Comparison of ENCODE assay signal across 9 mouse cellular contexts in the genomic region with DNA sequence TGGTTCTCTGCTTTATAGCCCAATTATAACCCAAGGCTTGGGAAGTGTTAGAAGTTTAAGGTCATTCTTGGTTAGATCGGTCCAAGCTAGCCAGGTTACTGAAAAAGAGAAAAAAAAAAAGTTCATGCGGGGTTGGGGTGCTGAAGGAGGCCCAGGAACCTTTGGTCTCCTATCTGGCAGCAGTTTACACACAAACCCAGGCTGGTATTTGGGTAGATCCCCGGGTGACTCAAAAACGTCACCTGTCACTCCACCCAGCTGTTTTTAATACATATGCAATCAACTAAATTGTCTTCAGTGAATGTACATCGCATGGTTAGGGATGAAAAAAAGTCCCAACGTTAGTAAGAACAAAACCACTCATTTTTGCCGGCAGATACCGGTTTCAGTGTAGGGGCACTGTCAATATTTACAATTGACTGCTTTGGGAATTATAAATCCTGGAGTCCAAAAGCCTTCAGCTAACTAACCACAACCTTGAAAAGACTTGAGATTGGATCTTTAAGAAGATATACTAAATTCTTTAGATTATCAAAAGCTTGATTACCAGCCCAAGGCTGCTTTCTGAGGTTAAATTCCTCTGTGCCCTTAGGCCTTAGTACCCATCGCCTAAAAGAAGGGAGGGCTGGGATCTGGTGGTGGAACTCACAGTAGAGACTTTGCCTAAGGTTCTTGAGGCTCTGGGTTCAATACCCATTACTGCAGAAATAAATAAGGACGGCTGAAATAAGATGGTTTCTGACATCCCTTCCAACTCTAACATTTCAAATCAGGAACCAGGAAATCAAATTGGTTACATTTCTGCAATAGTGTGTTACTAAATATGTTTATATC. TPM values are rescaled to one million over a fixed set of nuclear protein-coding genes. Genes with fewer than 3 reads are reported as not detected.
DNase-seq lines count a peak whose midpoint lies in the region; ATAC-seq and TF ChIP-seq lines count a peak whose summit lies in the region.
"Had no signal": no experiment of that assay in that cellular context is flagged by ENCODE, and none has a peak within 500 bp of the region (broad histone marks: within the 10 kb centered on the region; RNA-seq: fewer than 3 reads in every experiment).

No protein-coding gene starts in this region.

- H3K9ac ChIP-seq in heart, embryonic 16.5 days (ENCODE audit: low read length) = 0 out of 2 replicates have a peak overlapping the region, but pooled peaks have one; percentile 13
- H3K9ac ChIP-seq in heart, embryonic 11.5 days (ENCODE audit: low read depth, low read length) = no peak overlapping the region
- H3K9ac ChIP-seq in midbrain, embryonic 11.5 days (ENCODE audit: low read length) = no peak overlapping the region

- 49% methylated on average over 10 of the region's 10 CpGs for WGBS in heart, embryonic 16.5 days
- WGBS in heart, embryonic 11.5 days (ENCODE audit: insufficient replicate concordance) = 47% methylated on average over 10 of the region's 10 CpGs
- 54% methylated on average over 10 of the region's 10 CpGs for WGBS in midbrain, embryonic 11.5 days
- 55% methylated on average over 10 of the region's 10 CpGs for WGBS in midbrain, embryonic 10.5 days
- 57% methylated on average over 10 of the region's 10 CpGs for WGBS in olfactory bulb, adult 2 months

- peaks cover 35% of the 10 kb centered on the region for H3K4me1 ChIP-seq in heart, embryonic 16.5 days (ENCODE audit: control insufficient read depth, insufficient read depth, low read length)
- peaks cover 27% of the 10 kb centered on the region for H3K4me1 ChIP-seq in heart, embryonic 11.5 days (ENCODE audit: control insufficient read depth, insufficient read depth, low read length)
- H3K4me1 ChIP-seq in midbrain, embryonic 11.5 days (ENCODE audit: control insufficient read depth, insufficient read depth, low read length) = peaks cover 32% of the 10 kb centered on the region
- H3K4me1 ChIP-seq in midbrain, embryonic 10.5 days = peaks cover 56% of the 10 kb centered on the region
- peaks cover 13% of the 10 kb centered on the region for H3K4me1 ChIP-seq in olfactory bulb, adult 2 months (ENCODE audit: control insufficient read depth, insufficient read depth, low read length)

- no peak overlapping the region for H3K4me2 ChIP-seq in heart, embryonic 16.5 days (ENCODE audit: low read depth, low read length)
- no peak overlapping the region for H3K4me2 ChIP-seq in heart, embryonic 11.5 days
- no peak overlapping the region for H3K4me2 ChIP-seq in midbrain, embryonic 11.5 days

- no peak for TF ChIP-seq CTCF in olfactory bulb, adult 2 months (IDR thresholded peaks at IDR 0.05; ENCODE audit: insufficient read depth, low read depth, low read length)

- DNase-seq in midbrain, embryonic 11.5 days (ENCODE audit: low spot score, missing footprints) = peak; percentile 68
- DNase-seq in midbrain, embryonic 10.5 days (ENCODE audit: low spot score) = no peak
- peak; percentile 29 for DNase-seq in adipocyte (ENCODE audit: low spot score)
- no peak for DNase-seq in embryo, embryonic 9.5 days (ENCODE audit: extremely low spot score)

- no peak overlapping the region for H3K4me3 ChIP-seq in heart, embryonic 16.5 days (ENCODE audit: low read length)
- H3K4me3 ChIP-seq in heart, embryonic 11.5 days (ENCODE audit: low read depth, low read length) = no peak overlapping the region
- no peak overlapping the region for H3K4me3 ChIP-seq in midbrain, embryonic 11.5 days (ENCODE audit: low read depth, low read length)
- no peak overlapping the region for H3K4me3 ChIP-seq in midbrain, embryonic 10.5 days
- H3K4me3 ChIP-seq in olfactory bulb, adult 2 months (ENCODE audit: insufficient read depth, low read depth, low read length) = no peak overlapping the region
- H3K4me3 ChIP-seq: erythroblast, embryonic 14.5 days had no signal

- no peaks in the 10 kb centered on the region for H3K27me3 ChIP-seq in heart, embryonic 16.5 days (ENCODE audit: control insufficient read depth, insufficient read depth, low read length)
- H3K27me3 ChIP-seq in heart, embryonic 11.5 days (ENCODE audit: control insufficient read depth, insufficient read depth, low read length) = no peaks in the 10 kb centered on the region
- peaks cover 2% of the 10 kb centered on the region; the same call in 1 of the 2 replicates for H3K27me3 ChIP-seq in midbrain, embryonic 11.5 days (ENCODE audit: control insufficient read depth, insufficient read depth, low read length)
- H3K27me3 ChIP-seq in midbrain, embryonic 10.5 days (ENCODE audit: low read depth, poor library complexity, severe bottlenecking) = peaks cover 14% of the 10 kb centered on the region

- no peak for TF ChIP-seq POLR2A in olfactory bulb, adult 2 months (IDR thresholded peaks at IDR 0.05; ENCODE audit: insufficient read depth, low read depth, low read length)

- H3K36me3 ChIP-seq in heart, embryonic 16.5 days (ENCODE audit: control insufficient read depth, insufficient read depth) = no peaks in the 10 kb centered on the region
- H3K36me3 ChIP-seq in heart, embryonic 11.5 days (ENCODE audit: control insufficient read depth, insufficient read depth, low read length) = no peaks in the 10 kb centered on the region
- H3K36me3 ChIP-seq in midbrain, embryonic 11.5 days (ENCODE audit: control insufficient read depth, insufficient read depth, low read length) = no peaks in the 10 kb centered on the region
- H3K36me3 ChIP-seq in midbrain, embryonic 10.5 days = no peaks in the 10 kb centered on the region

- H3K9me3 ChIP-seq in heart, embryonic 16.5 days (replicated peaks; ENCODE audit: control insufficient read depth, low read length) = no peaks in the 10 kb centered on the region
- no peaks in the 10 kb centered on the region for H3K9me3 ChIP-seq in heart, embryonic 11.5 days (replicated peaks; ENCODE audit: control insufficient read depth, low read length)
- H3K9me3 ChIP-seq in midbrain, embryonic 11.5 days (ENCODE audit: control insufficient read depth, low read length) = no peaks in the 10 kb centered on the region
- no peaks in the 10 kb centered on the region for H3K9me3 ChIP-seq in midbrain, embryonic 10.5 days (replicated peaks)

- peak overlapping the region; percentile 86 for H3K27ac ChIP-seq in heart, embryonic 16.5 days (ENCODE audit: low read length)
- H3K27ac ChIP-seq in heart, embryonic 11.5 days (ENCODE audit: low read depth, low read length) = no peak overlapping the region
- no peak overlapping the region for H3K27ac ChIP-seq in midbrain, embryonic 11.5 days (ENCODE audit: low read depth, low read length)
- H3K27ac ChIP-seq in midbrain, embryonic 10.5 days (replicated peaks) = no peak overlapping the region
- peak overlapping the region; percentile 76 for H3K27ac ChIP-seq in olfactory bulb, adult 2 months (ENCODE audit: insufficient read depth, low read depth, low read length)
- H3K27ac ChIP-seq: hindbrain, postnatal 0 days had no signal

- ATAC-seq in heart, embryonic 16.5 days (replicated peaks; ENCODE audit: extremely low read depth, insufficient read depth, low FRiP score) = no peak
- ATAC-seq in heart, embryonic 11.5 days (replicated peaks; ENCODE audit: insufficient number of reproducible peaks, low FRiP score, low TSS enrichment) = no peak
- no peak for ATAC-seq in midbrain, embryonic 11.5 days (ENCODE audit: low FRiP score)
- ATAC-seq: hindbrain, postnatal 0 days had no signal

RNA-seq across cellular contexts. Expression of gene Ypel2, which starts 1.5 kb away (rescaled TPM):
- polyA plus RNA-seq in heart, embryonic 16.5 days (2015; fragmentation: Nextera tagmentation; extraction: Ambion mirVana) = 22.5 and 24.2 TPM in 2 replicates
- 16.8 and 23.9 TPM in 2 replicates for polyA plus RNA-seq in heart, embryonic 11.5 days (2014; fragmentation: Nextera tagmentation; extraction: Ambion mirVana)
- polyA plus RNA-seq in midbrain, embryonic 11.5 days (2014; fragmentation: Nextera tagmentation; extraction: Ambion mirVana) = 5.4 and 6.1 TPM in 2 replicates
- 3.0 and 4.4 TPM in 2 replicates for polyA plus RNA-seq in midbrain, embryonic 10.5 days (2016; fragmentation: Nextera tagmentation; extraction: Ambion mirVana)
- polyA plus RNA-seq in olfactory bulb, adult 2 months (2012; ENCODE audit: insufficient read depth, insufficient read length, low replicate concordance, missing spikeins) = not detected in 2 replicates

Comparison
In these comparisons a context has a peak if more than half of its experiments do, and no peak if none do; other contexts are left out.
1. H3K27ac ChIP-seq: peak in heart, embryonic 16.5 days (single experiment) and olfactory bulb, adult 2 months (single experiment); none in heart, embryonic 11.5 days (single experiment), midbrain, embryonic 11.5 days (single experiment) and midbrain, embryonic 10.5 days (single experiment).
2. DNase-seq: peak in midbrain, embryonic 11.5 days (single experiment) and adipocyte (single experiment); none in midbrain, embryonic 10.5 days (single experiment) and embryo, embryonic 9.5 days (single experiment).